Mouse (Mus musculus) liver (tissue): ENCODE results near the gene Slc17a4.
A peak's percentile ranks its signal among the peaks of the same experiment; 100 is the strongest.

Source experiments
- DNase-seq: peaks from one replicate; pipeline ENCODE4 v3.0.0-alpha.2; 2020; ENCODE audit warnings: mixed read lengths

Slc17a4 gene

DNA sequence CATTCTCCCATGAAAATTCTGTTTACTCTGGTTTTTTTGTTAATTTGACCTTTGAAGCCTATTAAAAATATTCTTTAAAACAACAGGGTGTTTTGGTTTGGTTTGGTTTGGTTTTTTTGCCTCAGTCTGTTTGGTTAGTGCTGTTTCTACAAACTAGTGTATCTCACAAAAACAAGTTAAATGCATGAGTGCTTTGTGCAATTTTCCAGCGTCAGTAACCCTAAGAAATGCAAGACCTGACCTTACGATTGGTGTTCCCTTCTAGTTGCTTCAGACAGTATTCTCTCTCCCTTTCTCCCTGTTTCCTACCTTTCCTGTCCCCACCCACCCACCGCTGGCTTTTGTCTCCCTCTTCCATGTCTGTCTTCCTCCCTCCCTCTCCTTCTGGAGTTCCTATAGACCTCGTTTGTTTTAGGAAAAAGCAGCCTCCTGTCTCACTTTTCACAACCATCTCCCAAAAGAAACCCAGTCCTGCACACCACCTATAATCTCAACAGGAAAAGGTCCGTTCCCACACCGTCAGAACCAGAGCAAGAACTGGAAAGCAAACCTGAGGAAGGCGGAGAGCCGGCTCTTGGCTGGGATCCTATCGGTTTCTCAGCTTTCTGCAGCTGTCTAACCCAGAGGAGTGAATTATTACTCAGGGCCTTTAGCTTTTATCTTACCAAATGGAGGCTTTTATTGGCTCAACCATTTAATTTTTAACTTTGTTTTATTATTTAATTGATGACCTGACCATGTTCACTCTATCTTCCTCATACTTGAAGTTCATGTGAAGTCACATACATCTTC is at the start of gene Slc17a4:
Gene Slc17a4, minus strand, starts transcription at position 634 of the 792 bp plus-strand sequence.
- no peak for DNase-seq

DNA sequence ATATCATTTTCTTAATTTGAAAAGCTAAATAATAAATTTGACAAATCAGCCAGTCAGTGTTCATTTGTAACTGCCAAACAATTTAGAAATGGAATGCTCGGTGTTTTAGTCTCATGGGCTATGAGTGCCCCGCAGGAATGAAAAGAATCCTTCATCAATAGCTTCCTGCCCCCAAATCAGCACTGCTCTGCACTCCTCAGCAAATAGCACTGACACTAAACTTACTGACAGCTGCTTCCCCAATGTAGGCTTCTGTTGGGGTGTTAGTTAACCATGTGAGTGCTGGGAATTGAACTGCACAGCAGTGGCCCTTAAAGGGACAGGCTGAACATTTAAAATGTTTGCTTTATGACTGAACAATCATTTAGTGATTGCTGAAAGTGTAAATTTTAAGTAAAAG is 45.0 kb upstream of the Slc17a4 start:
- DNase-seq = no peak

DNA sequence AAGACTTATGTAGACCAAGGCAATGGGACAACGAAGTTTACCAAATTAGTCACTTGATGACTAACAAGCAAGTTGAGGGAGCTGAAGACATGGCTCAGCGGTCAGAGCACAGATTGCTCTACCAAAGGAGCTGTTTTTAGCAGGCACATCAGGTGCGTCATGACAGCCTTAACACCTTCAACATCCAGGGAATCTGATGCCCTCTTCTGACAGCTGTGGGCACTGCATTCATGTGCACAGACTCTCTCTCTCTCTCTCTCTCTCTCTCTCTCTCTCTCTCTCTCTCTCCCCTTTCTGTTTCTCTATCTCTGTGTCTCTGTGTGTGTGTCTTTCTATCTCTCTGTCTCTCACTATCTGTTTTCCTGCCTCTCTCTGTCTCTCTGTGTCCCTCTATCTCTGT is 36.1 kb upstream of the Slc17a4 start:
- DNase-seq = no peak

DNA sequence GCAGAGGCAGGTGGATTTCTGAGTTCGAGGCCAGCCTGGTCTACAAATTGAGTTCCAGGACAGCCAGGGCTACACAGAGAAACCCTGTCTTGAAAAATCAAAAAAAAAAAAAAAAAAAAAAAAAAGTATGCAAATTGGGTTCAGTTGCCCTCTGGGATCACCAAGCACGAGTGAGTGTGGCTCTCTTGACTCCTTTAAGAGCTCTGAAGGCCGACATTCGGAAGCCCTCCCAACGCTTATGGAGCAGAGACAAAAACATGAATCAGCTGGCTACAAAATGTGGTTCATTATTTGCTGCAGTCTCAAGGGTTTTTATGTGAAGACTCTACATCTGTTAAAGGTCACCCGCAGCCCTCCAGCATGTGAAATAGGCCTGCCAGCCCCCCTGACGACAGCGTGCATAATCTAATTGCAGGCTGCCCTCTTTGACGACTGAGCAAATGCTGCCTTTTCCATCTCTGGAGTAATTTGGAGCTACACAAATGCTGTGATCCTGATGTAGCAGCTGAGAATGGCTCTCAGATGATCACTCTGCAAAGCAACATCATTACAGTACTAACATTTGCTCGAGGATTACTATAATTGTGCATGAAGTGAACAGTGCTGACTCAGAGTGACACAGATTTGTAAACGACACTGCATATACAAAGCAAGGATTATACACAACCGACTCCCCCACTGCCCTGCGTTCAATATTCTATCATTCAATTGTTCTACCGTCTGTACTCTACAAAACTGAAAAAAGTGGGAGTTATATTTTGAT is 34.9 kb upstream of the Slc17a4 start:
- no peak for DNase-seq

DNA sequence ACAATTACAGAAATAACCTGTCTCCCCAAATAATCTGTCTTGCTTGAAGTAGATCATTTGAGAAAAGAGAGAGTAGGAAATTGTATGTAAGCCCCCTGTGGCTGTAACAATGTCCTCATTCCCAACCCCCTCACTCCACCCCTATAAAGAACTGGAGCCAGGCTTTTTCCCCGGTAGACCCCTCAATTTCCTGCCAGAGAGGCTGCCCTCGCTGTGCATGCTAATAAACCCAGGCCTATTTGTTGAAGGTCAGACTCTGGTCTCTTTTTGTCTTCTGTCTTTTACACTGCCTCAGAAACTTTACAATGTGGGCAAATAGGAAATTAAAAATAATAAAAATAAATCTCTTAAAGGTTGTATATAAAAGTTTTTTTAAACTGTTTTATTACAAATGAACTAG is 31.4 kb upstream of the Slc17a4 start:
- no peak for DNase-seq

DNA sequence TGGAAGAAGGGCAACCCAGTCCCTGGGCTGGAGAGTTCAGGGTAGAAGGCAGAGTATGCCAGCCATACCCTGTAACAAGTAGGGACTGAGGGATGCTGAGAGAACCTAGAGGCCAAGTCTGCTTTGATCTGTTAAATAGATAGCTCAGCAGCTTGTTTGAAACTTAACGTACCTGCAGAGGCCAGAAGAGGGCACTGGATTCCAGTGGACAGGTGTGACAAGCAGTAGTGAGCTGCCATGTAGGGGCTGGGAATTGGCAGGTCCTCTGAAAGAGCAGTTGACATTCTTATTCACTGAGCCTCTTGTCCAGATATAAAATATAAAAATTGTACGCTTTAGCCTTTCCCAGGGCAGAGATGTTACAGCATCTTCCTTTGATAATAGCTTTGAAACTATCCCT is 28.1 kb upstream of the Slc17a4 start:
- no peak for DNase-seq

DNA sequence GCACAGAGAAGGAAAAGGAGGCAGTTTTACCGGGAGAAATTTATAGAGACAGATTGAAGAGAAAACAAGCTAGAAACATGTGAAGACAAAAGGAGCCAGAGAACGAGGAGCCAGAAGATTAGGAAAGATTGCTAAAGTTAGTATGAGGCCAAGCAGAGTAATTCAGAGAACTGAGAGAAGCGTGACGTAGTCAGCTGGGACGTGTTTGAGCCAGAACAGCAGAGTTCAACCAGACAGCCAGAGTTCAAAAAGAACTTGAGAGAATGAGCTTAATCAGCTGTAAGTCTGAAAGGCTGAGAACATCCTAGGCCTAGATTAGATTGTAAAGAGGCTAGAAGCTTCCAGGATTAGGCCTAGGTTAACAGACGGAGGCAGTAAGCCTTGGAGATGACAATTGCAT is 25.5 kb upstream of the Slc17a4 start:
- DNase-seq = no peak

DNA sequence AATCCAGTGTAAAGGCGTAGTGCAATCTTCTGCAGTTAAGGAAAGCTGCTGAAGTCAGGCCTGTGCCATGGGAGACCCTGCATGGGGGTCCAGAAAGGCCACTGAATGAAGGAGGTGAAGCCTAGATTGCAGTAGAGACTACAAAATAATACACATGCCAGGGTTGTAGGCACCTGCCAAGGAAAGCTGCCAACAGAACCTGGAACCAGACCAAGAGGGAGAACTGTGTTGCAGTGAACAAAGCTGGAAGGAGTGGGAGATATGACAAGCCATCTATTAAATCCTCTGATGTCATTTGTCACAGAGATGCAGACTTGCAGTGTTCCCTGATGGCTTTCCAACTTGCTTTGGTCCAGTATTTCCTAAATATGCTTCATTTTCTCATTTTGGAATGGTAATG is 23.9 kb upstream of the Slc17a4 start:
- no peak for DNase-seq

DNA sequence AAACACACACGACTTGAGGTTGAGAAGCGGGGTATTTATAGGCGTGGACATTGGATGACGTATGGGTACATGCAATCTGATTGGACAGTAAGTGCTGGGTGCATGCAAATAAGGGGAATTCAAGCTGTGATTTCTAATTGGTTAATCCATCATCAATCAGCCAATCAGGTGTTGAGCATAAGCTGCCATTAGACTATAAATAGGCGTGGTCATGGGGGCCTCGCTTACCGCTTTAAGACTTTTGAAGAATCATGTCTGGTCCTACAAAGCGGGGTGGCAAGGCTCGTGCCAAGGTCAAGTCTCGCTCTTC is 19.4 kb upstream of the Slc17a4 start, which contains the start of gene Hist1h2aa:
Gene Hist1h2aa, plus strand, starts transcription at position 252 of the 310 bp plus-strand sequence.
- DNase-seq = no peak

DNA sequence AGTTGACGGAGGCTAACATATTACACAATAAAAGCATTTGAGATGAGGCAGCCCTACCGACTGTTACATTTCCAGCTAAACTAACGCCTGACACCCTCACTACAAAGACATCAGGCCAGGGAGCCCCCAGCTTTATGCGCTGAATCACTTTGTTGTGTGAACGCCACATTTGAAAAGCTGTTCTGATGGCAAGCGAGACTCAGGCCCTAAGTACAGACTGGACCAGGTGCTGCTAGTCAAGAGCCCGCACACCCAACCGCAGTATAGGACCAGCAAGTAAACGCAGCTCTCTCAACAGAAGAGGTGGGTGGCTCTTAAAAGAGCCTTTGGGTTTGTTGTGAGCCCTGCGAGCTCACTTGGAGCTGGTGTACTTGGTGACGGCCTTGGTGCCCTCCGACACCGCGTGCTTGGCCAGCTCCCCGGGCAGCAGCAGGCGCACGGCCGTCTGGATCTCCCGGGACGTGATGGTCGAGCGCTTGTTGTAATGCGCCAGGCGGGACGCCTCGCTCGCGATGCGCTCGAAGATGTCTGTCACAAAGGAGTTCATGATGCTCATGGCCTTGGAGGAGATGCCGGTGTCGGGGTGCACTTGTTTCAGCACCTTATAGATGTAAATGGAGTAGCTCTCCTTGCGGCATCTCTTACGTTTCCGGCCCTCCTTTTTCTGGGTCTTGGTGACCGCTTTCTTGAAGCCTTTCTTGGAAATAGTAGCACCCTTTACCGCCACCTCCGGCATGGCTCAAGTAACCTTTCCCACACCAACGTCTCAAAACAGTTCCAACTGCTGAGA is 18.8 kb upstream of the Slc17a4 start, which contains the start of gene Hist1h2ba:
Gene Hist1h2ba, minus strand, starts transcription at position 736 of the 790 bp plus-strand sequence.
- no peak for DNase-seq

DNA sequence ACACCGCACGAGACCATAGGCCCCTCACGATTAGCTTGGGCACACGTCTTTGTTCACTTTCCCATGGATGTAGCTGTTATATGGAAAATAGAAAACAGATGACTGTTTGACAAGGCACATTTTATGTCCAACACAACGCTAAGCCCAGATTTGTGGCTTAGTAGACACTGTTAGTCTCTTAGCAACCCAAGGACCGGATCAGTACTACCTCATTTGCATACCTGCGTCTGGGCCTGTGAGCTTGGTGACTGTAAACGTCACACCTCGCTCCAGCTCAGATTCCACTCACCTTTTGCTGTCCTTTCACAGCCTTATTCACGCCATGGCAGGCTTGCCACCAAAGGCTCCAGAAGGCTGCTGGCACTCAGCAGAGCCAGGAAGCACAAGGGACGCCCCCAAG is 16.1 kb upstream of the Slc17a4 start:
- no peak for DNase-seq

DNA sequence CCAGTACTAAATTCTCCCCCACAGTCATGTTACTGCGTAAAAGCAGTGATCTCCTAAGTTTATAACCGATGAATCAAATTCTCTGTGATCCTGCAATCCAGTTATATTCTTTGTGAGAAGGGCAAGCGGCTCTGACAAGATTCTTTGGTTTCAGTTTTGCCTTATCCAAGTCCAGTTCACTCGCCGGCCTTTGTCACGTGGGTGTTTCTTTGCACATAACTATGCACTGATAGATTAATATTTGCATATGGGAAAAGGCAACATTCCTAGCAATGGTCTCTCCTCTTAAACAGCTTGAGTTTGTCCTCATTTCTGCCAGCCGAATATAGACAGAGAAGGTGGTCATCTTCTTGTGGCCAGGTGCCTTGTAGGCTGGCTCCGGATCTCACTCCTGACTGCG is 15.7 kb upstream of the Slc17a4 start:
- DNase-seq = no peak

DNA sequence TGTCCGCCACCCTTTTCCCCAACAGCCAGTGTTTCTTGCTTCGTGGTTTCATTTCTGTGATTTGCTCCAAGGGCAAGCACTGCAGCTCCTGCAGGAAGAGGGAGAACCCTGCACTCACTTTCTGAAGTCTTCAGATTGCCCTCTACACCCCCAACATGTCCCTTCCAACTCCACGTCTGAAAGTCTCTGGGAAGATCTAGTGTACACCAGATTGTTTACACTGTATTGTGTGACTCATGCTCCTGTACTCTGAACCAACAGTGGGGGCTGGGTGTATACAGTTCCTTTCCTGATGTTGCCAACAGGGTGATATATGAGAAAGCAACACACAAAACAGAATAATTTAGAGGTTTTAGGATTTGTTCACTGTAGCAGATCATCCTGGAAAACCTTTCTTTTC is 13.8 kb upstream of the Slc17a4 start:
- no peak for DNase-seq

DNA sequence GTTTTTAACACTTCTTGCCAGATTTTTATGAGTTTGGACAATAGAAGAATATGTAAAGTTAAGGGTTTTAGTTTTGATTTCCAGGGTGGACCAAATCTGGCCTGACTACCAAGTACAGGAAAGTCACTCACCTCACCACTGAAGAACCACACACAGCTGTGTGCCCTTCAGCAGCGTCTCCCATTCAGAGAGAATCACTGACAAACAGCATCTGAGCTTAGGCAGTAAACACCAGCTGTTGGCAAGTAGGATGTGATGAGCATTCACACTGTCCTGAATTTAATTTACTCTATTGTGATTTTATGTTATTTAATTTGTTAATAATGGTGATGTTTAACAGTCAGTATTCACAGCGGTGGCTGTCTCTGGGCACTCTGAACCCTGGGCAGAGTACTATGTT is 11.0 kb upstream of the Slc17a4 start:
- DNase-seq = no peak

DNA sequence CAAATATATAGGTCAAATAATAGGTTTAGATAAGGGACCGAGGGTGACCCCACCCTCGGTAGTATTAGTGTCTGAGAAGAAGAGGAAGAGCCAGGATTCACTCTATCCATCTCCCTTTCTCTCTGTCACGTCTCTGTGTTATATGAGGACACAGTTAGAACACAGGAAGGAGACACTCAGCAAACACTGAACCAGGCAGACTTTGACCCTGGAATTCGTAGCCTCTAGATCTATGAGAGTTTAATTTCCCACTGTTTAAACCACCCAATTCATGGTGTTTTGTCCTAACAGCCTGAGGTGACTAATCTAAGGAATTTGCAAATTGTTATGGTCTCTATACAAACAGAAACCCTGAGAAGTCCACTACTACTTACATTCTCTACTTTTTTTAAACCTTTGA is 2.9 kb upstream of the Slc17a4 start:
- DNase-seq = no peak

DNA sequence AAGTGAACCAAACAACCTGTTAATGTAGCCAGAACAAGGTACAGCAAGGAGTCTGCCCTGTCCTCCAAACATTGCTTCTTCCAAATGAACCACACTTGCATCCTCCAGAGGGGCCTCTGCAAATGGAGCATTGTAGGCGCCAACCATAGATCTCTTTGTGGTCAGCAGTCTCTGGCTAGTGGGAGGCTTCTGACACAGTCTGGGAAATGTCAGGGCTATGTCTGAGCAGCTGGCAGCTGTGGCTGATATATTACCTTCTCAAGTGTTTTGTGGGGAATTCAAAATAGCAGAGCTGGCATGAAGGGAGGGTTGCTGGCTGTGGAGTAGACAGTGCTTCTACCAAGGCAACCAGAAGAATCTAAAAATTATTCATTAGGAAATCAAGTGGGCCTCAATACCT is 1.3 kb upstream of the Slc17a4 start:
- DNase-seq = no peak

DNA sequence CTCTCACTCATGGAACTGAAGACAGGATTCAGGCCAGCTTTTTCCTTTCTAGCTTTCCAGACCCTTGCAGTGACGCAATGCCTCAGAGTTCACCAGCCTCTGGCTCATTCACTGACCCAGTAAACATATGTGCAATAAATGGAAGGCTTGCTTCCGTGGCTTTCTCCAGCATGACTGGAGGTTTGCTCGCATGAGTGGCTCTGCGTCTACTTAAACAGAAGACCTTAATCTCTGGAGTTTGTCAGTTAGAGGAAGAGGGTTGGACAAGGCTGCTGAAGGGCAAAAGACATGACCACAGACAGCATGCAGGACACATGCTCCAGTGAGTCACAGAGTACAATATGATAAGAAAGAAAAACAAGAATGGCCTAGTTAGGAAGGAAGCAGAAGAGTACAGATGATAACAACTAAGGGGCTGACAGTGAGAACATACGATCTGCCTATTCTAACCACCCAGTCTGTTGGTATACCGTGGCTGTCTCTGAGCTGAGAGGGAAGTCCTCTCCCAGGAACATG is 960 bp downstream of the Slc17a4 start:
- DNase-seq = peak; percentile 30

DNA sequence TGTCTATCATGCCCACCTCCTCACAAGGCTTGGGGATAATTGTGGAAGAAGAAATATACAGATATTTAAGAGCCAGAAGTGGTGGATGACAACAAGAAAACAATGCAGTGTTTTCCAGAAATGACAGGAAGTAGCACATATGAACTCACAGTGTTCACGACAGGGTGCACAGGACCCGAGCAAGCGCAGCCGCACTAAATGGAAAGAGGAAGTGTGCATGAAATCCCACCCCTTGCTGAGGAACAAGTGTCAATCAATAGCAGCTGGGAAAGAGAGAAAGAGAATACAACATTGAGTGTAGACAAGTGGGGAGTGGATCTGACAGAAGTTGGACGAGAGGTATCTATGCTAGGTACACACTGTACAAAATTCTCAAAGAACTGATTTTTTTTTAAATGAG is 3.5 kb downstream of the Slc17a4 start:
- no peak for DNase-seq

DNA sequence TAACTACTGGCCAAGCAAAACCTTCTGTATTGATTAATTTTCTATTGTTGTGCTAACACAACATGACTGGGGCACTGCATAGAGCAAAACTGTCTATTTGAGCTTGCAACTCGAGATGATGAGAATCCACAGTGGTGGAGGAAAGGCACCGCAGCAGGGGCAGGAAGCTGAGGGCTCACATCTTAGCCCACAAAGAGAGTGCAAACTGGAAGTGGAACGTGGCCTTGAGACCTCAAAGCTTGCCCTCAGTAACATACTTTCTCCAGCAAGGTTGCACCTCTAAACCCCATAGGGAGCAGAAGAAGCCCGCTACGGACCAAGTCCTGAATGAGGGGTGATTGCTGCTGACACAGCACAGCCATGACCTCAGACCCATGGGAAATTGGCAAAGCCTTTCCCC is 4.7 kb downstream of the Slc17a4 start:
- DNase-seq = no peak

DNA sequence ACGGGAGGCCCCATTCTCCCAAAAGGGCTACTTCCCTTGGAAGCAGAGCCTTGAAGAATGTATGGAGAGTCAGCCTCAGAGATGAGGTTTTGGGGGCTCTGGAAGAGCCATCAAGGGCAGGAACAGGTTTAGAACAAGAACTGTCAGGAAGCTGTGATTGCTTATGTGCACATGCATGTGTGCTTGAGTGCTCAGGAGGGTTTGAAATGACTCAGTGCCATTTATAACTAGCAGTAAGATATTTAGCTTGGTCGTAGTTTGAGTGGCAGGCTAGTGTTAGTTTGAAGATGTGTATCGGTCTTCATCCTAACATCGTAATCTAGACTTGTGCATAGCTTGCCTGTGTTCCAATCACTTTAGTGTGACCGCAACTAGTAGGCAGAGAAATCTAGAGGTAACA is 7.9 kb downstream of the Slc17a4 start:
- DNase-seq = no peak

DNA sequence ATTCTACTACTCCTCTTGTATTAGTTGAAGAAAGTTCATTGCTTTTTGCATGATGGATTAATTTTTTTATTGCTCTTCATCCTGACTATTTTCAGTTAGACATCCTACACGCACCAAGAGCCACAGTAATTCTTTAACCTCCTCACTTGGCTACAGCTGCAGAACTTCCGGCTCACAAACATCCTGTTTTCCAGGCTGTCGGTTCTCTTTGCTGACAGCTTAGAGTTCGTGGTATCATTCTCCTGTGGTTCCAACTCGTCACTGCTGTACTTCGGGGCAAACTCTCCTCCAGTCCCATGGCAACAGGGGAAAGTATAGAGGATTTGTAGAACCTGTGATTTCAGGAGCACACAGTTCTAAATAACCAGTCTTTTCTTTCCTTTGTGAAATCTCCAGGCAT is 16.6 kb downstream of the Slc17a4 start:
- no peak for DNase-seq

DNA sequence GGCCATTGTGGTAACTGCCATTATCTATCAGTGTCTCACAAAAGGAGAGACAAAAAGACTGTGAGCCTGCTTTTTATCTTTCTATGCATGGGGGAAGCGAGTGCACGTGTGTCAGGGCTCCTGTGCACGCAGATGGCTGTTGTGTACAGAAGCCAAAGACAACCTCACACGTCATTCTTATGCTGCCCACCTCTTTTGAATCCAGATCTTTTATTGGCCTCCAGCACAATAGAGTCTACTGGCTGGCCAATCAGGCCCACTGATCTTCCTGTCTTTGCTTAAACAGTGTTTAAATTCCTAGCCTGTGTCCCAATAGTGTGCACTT is 21.6 kb downstream of the Slc17a4 start:
- no peak for DNase-seq

DNA sequence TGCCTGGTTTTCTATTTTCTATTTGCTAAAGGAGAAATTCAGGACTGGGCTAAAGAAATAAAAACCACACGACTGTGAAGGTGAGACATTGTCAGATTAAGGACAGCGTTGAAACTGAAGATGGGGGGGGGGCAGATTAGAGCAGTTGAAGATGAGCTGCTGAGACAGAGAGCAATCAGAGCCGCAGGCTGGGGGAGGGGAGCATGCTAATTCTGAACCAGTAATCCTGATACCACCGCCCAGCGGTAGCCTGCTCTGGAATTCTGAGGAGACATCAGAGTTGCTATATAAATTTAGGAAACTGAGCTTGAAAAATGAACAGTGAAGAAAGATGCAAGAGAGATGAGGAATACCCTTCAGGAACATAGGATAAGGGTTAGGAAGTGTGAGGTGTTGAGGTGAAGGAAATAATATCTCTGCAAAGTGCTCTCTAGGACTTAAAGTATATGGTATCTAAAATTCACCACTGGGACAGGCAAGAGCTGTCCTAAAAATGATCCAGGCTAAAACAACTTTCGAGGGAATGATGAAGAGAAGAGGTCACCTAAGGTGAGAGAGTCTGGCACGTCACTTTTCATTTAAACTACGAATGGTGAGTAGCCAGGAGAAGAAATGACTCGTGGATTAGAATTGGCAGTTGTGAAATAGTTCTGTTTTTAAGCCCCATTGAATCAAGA is 22.1 kb downstream of the Slc17a4 start:
- DNase-seq = no peak
